Mouse (Mus musculus): ENCODE data around the gene Ccdc170.

GRCm38 (mm10) chr10:4512725-4513124 is 30.4 kb downstream of the Ccdc170 start:
- TF ChIP-seq POLR2A (IDR thresholded peaks at IDR 0.05; ENCODE audit: insufficient read length, low read depth) (no peak), USF1 (IDR thresholded peaks at IDR 0.05; ENCODE audit: low read depth) (no peak)

Measured in myocyte (in vitro differentiated cells).